Mouse (Mus musculus) large intestine, adult 2 months (tissue): ENCODE measurements around the gene Ppp2r3a. TPM values are rescaled to one million over a fixed set of nuclear protein-coding genes. Genes with fewer than 3 reads are reported as not detected.

Experiments
- DNase-seq: peaks from one replicate; pipeline ENCODE4 v3.0.0-alpha.2; 2012; ENCODE audit warnings: low read depth, low spot score
- WGBS: fragments of 180-500 bp; shearing (Covaris S2); methylation state at CpG from one replicate; pipeline ENCODE4 v1.1.7; 2018; 5-methylcytosine and 5-hydroxymethylcytosine counted together
- polyA plus RNA-seq: library from polyadenylated mRNA; depleted of rRNA; stranded (reverse); fragments of >200 nt; gene quantifications from 2 replicates; pipeline ENCODE4 v1.2.3, GENCODE M21; 2012

Gene Ppp2r3a
- polyA plus RNA-seq, 1 experiment: 1.8 TPM

DNA sequence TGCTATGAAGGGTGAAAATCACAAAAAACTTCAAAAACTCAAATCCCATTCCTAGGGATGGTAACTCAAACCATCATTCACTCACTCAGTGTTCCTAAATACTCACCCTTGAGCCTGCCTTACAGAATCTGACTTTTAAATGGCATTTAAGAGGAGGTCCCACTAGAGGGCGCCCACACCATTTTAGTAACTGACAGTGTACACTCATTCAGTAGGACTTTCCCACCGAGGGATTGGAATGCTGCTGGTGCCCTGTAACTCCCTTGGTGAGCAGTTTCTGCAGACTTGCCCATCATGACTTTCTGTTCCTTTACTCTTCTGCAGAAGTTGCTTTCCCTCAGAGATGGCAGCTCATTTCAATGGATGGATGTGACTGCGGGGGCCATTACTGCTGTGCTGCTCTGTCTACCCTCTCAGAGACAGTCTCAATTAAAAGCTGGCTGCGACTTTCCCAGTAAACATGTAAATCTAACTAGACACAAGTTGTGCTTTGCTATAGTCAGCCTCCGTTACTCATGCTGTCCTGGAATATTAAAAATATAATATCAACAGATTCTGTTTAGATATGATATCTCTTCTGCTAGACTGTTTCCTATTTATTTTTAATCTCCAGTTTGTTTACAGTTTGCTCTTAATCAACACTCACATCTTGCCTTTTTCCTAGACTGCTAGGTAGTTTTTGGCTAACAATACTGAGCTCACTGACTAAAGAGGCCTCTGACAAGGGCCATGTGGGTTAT, 69.5 kb downstream of the Ppp2r3a start:
- WGBS: 36% methylated on average over 5 of the region's 5 CpGs
- DNase-seq: peak; percentile 46

DNA sequence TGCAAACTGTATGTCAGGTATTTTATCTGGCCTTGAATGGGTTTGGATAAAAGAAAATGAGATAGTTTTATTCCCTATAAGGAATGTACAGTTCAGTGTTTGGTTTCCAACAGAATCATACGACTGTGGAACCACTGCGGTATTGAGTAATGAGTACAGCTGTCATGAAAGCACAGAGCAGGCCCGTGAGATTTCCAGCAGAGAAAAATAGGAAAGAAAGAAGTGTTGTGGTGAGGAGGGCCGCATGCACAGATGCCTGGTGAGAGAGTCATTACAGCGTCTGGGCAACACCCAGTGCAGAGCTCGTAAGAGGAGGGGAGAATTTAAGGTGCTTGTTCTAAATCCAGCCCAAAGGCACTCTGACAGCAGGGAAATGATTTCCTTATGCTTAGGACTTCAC, 70.3 kb downstream of the Ppp2r3a start:
- WGBS: 78% methylated on average over 6 of the region's 6 CpGs
- DNase-seq: no peak

GRCm38 (mm10) chr9:101180234-101180633, 71.4 kb downstream of the Ppp2r3a start:
- DNase-seq: no peak
- 71% methylated on average over 2 of the region's 2 CpGs for WGBS

GRCm38 (mm10) chr9:101160627-101161026, 91.0 kb downstream of the Ppp2r3a start:
- 87% methylated on average over 1 of the region's 1 CpGs for WGBS
- no peak for DNase-seq

GRCm38 (mm10) chr9:101160092-101160491, 91.5 kb downstream of the Ppp2r3a start:
- DNase-seq: no peak

GRCm38 (mm10) chr9:101159431-101159830, 92.2 kb downstream of the Ppp2r3a start:
- 98% methylated on average over 1 of the region's 1 CpGs for WGBS
- peak; percentile 33 for DNase-seq

More at GRCm38 (mm10) chr9:101160092-101160491, 91.5 kb downstream of the Ppp2r3a start:
- 59% methylated on average over 5 of the region's 5 CpGs for WGBS

DNA sequence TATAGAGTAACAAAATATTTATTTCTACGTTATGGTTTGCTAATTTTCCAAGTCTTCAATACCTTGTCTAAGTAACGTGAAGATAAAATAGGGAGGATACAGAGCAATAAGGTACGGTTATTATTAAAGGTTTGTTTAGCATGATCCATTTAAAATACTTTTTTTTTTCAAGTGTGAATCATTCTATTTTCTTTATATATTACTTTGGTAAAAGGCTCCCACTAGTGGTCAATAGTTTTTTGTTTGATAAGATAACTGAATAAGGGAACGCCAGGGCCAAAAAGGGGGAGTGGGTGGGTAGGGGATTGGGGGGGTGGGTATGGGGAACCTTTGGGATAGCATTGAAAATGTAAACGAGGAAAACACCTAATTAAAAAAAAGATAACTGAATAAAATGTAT, 98.7 kb downstream of the Ppp2r3a start:
- no peak for DNase-seq
- WGBS: 55% methylated on average over 5 of the region's 5 CpGs

DNA sequence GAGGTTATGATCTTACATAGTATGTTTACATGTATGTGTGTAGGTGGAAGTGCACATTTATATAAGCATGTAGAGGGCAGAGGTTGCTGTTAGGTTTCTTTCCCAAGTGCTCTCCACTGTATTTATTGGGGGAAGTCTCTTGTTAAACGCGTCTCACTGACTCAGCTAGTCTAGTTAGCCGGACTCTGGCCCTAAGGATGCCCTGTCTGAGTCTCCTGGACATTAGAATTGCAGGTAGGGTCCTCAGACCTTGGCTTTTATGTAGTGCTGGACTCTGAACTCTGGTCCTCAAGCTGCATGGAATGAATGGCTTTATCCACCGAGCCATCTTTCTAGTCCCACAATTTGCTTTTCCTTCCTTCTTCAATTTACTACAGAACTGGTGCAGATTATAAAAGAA, 108.0 kb downstream of the Ppp2r3a start:
- WGBS: 83% methylated on average over 4 of the region's 4 CpGs
- DNase-seq: no peak

- 64% methylated on average over 8 of the region's 8 CpGs for WGBS
- no peak for DNase-seq
Observed at GRCm38 (mm10) chr9:101114182-101114884, 137.3 kb downstream of the Ppp2r3a start.

DNA sequence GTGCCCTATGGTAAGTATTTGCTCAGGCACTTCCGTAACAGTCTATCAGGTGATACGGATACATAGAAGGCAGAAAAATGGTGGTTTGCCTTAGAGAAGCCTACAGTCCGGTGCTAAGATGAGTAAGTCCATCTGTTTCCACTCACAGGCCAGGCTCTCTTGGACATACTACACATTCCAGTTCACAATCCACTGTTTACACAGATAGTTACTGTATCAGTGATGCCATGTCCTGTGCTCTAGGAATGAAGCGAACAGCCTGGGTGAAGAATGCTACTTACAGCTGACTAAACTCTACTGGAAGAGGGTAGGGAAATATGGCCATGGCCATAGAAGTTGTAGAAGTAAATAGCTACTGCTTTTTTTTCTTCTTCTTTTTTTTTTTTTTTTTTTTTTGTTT, 138.3 kb downstream of the Ppp2r3a start:
- 82% methylated on average over 4 of the region's 4 CpGs for WGBS
- DNase-seq: no peak

GRCm38 (mm10) chr9:101110013-101110412, 141.6 kb downstream of the Ppp2r3a start:
- 12% methylated on average over 3 of the region's 3 CpGs for WGBS
- no peak for DNase-seq

- 85% methylated on average over 3 of the region's 3 CpGs for WGBS
Observed at GRCm38 (mm10) chr9:101107386-101107785, 144.2 kb downstream of the Ppp2r3a start.

DNA sequence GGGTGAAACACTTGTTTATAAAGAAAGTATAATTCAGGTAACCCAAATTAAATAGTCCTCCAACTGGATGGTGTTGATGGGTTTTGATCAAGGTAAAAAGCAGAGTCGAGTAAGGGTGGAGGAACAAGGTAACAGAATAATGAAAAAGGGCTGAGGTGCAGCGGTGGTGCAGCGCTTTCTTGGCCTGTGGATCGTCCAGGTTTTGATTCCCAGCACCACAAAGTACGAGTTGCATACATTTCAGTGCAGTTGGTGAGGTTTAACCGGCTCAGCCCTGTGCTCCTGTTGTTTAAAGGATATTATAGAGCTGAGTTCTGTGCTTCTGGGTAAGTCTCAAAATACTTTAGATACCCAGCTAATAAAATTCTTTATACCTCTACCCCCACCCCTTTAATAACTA, 145.9 kb downstream of the Ppp2r3a start:
- no peak for DNase-seq
- WGBS: 94% methylated on average over 6 of the region's 6 CpGs

More at GRCm38 (mm10) chr9:101107386-101107785, 144.2 kb downstream of the Ppp2r3a start:
- DNase-seq: no peak

- no peak for DNase-seq
- WGBS: 81% methylated on average over 11 of the region's 11 CpGs
Observed at GRCm38 (mm10) chr9:101104931-101105330, 146.7 kb downstream of the Ppp2r3a start.

DNA sequence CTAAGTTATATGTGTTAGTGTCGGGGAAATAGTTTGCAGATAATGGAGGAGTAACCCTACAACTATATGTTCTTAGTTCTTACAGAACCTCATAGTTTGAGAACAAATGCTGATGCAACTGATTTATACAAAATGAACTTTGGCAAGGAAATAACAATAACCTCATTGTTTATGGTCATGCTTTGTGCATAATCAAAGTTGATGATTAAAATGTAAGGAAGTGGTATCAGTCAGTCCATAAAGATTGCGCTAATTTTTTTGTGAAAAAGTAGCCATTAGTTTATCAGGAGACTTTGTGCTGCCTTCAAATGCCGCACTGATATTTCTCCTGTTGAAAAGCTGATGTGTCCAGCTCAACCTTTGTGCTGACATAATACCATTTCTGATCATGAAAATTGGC, 149.3 kb downstream of the Ppp2r3a start:
- 42% methylated on average over 3 of the region's 3 CpGs for WGBS
- no peak for DNase-seq

- DNase-seq: no peak
- 45% methylated on average over 8 of the region's 8 CpGs for WGBS
Observed at GRCm38 (mm10) chr9:101101547-101101946, 150.0 kb downstream of the Ppp2r3a start.

DNA sequence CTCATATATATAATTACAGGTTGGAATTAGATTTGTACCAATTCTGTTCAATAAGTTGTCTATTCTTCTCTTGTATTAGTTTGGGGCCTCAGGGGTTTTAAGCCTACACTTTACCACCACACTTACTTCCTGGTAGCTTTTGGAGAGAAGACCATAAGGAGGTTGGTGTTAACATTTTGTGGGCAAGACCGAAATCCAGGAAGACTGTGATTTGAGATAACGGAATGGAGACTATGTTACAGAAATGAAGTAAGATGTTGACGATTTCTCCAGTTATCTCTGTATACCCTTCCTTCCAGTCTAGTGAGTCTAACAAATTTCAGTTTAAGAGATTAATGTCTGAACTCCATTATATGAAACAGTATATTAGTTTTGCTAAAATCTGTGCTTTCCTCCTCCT, 151.4 kb downstream of the Ppp2r3a start:
- 65% methylated on average over 3 of the region's 3 CpGs for WGBS
- no peak for DNase-seq

DNA sequence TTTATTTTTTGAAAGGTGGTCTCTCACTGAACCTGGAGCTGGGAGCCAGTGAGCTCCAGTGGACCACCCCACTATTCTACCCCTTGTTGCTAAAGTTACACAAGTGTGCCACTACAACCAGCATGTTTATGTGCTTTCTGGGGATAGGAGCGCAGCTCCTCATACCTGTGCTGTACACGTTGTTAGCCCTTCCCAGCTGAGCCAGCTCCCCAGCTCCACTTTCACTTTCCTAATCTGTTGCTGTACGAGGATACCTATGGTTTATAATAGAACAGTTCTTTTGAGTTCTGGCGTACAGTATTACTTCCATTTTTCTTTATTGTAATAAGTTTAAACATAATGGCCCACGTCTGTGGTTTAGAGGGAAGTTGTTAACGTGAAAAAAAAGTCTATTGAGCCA, 152.2 kb downstream of the Ppp2r3a start:
- 22% methylated on average over 6 of the region's 6 CpGs for WGBS

DNA sequence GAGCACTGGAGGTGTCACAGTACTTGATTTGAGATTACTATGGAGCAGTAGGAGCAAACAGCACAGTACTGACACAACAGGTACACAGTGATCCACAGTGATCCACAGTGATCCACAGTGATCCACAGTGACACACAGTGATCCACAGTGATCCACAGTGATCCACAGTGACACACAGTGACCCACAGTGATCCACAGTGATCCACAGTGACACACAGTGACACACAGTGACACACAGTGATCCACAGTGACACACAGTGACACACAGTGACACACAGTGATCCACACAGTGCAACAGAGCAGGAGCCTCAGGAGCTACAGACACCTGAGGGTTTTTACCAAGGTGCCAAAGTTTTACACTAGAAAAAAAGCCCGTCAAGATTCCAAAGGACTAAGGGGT, 154.1 kb downstream of the Ppp2r3a start:
- no peak for DNase-seq

More for the DNA sequence above, 152.2 kb downstream of the Ppp2r3a start:
- DNase-seq: no peak

GRCm38 (mm10) chr9:101096461-101096860, 155.1 kb downstream of the Ppp2r3a start:
- DNase-seq: no peak
- WGBS: 88% methylated on average over 3 of the region's 3 CpGs

More for the DNA sequence above, 154.1 kb downstream of the Ppp2r3a start:
- 43% methylated on average over 1 of the region's 1 CpGs for WGBS

- no peak for DNase-seq
- WGBS: 90% methylated on average over 4 of the region's 4 CpGs
Observed at GRCm38 (mm10) chr9:101095425-101095824, 156.2 kb downstream of the Ppp2r3a start.
